Mouse (Mus musculus) kidney, embryonic 16.5 days (tissue): ENCODE measurements at regions not wholly inside any gene's neighbourhood (a gene's known extent, or its start where the extent isn't known, plus 50 kb on each side); places are given as distances from the start of the nearest gene placed in this dataset.

ENCODE experiments used
- ATAC-seq: fragments of 200-750 bp; cut with Nextera tagmentation; 2 replicates; pipeline ENCODE4 v1.8.0; 2017; ENCODE audit warnings: moderate TSS enrichment; ENCODE audit not compliant: low FRiP score, low TSS enrichment
- H3K27ac ChIP-seq: fragments of 300-500 bp; sonication (generic); 2 replicates; pipeline ENCODE4 v1.5.1; 2014; ENCODE audit warnings: low read length
- H3K27me3 ChIP-seq: fragments of 300-500 bp; sonication (generic); 2 replicates; pipeline ENCODE4 v1.6.1; 2014; ENCODE audit warnings: low read length, control low read depth, mixed read lengths; ENCODE audit not compliant: insufficient read depth
- H3K36me3 ChIP-seq: fragments of 300-500 bp; sonication (generic); 2 replicates; pipeline ENCODE4 v1.6.1; 2014; ENCODE audit warnings: low read length, control low read depth, mixed read lengths; ENCODE audit not compliant: insufficient read depth
- H3K4me1 ChIP-seq: fragments of 300-500 bp; sonication (generic); 2 replicates; pipeline ENCODE4 v1.6.1; 2014; ENCODE audit warnings: low read length, control low read depth, mixed read lengths; ENCODE audit not compliant: insufficient read depth
- H3K4me2 ChIP-seq: fragments of 300-500 bp; sonication (generic); replicated peaks from 2 replicates; pipeline ENCODE4 v1.6.1; 2014; ENCODE audit warnings: low read depth, low read length
- H3K4me3 ChIP-seq: fragments of 300-500 bp; sonication (generic); 2 replicates; pipeline ENCODE4 v1.5.1; 2014; ENCODE audit warnings: mild to moderate bottlenecking, low read length
- H3K9ac ChIP-seq: fragments of 300-500 bp; sonication (generic); replicated peaks from 2 replicates; pipeline ENCODE4 v1.6.1; 2014; ENCODE audit warnings: low read length
- H3K9me3 ChIP-seq: fragments of 300-500 bp; sonication (generic); 2 replicates; pipeline ENCODE4 v1.6.1; 2016; ENCODE audit warnings: low read length, control low read depth
- WGBS: fragments of 180-500 bp; shearing (Covaris S2); extraction: QIAGEN DNeasy Blood & Tissue Kit; methylation state at CpG from one replicate; pipeline ENCODE4 v1.1.7; 2014; 5-methylcytosine and 5-hydroxymethylcytosine counted together

GRCm38 (mm10) chr3:148412191-148412590, 578.2 kb downstream of the Adgrl2 start:
- Histone ChIP-seq H3K27ac (no peak overlapping the region), H3K27me3 (no peaks in the 10 kb centered on the region), H3K4me3 (no peak overlapping the region), H3K9me3 (no peaks in the 10 kb centered on the region), H3K36me3 (no peaks in the 10 kb centered on the region), H3K4me2 (no peak overlapping the region), H3K4me1 (no peaks in the 10 kb centered on the region), H3K9ac (no peak overlapping the region)
- WGBS = 71% methylated on average over 1 of the region's 1 CpGs
- ATAC-seq = no peak

DNA sequence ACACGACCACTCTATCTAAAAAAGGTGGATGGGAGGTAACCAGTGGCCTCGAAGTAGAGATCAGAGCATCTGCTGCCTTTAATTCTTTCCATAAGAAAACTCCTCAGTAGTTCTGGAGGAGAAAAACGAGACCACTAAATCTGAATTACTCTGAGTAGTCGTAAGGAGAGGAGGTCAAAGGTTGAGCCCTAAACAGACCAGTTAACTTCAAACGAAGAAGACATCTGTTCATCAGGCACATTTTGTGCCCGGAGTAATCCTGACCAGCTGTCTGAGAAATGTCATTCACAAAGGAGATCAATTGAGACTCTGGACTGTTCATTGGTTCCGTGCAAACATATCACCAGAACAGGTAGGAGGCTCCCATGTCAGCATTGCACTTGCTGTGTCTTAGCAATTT, 592.0 kb downstream of the Adgrl2 start:
- Histone ChIP-seq H3K27ac (no peak overlapping the region), H3K4me1 (no peaks in the 10 kb centered on the region), H3K9ac (no peak overlapping the region), H3K9me3 (no peaks in the 10 kb centered on the region), H3K27me3 (no peaks in the 10 kb centered on the region), H3K36me3 (no peaks in the 10 kb centered on the region), H3K4me2 (no peak overlapping the region), H3K4me3 (no peak overlapping the region)
- ATAC-seq = no peak
- WGBS = 23% methylated on average over 7 of the region's 7 CpGs

DNA sequence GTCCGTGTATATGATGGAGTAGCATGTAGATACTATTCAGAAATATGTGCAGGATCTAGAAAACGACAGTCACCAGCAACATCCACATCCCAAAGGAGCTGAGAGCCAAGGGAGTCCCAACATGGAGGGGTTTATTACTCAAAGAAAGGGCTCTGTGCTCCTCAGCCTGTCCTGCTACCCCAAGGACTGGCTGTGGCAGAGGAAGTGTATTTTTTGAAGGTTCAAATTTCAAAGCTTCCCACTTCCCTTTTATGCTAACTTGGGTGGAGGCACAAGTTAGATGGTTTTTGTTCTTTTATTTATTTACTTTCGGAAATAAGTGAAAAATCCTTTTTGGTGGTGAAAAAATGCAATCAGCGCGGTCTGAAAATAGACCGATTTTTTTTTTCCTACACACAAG, 602.8 kb downstream of the Adgrl2 start:
- H3K9ac ChIP-seq = no peak overlapping the region
- peaks cover 2% of the 10 kb centered on the region; the same call in 1 of the 2 replicates for H3K9me3 ChIP-seq
- no peak overlapping the region for H3K4me2 ChIP-seq
- H3K36me3 ChIP-seq = no peaks in the 10 kb centered on the region
- H3K27me3 ChIP-seq = no peaks in the 10 kb centered on the region
- H3K27ac ChIP-seq = no peak overlapping the region
- 71% methylated on average over 6 of the region's 6 CpGs for WGBS
- H3K4me3 ChIP-seq = no peak overlapping the region
- no peak for ATAC-seq
- no peaks in the 10 kb centered on the region for H3K4me1 ChIP-seq

- Histone ChIP-seq H3K4me1 (no peaks in the 10 kb centered on the region), H3K27me3 (no peaks in the 10 kb centered on the region), H3K4me3 (no peak overlapping the region), H3K9me3 (peaks cover 2% of the 10 kb centered on the region; the same call in 1 of the 2 replicates), H3K4me2 (no peak overlapping the region), H3K36me3 (no peaks in the 10 kb centered on the region), H3K27ac (no peak overlapping the region), H3K9ac (no peak overlapping the region)
- 91% methylated on average over 7 of the region's 7 CpGs for WGBS
- no peak for ATAC-seq
Measured at GRCm38 (mm10) chr3:148385712-148386111, 604.6 kb downstream of the Adgrl2 start.

DNA sequence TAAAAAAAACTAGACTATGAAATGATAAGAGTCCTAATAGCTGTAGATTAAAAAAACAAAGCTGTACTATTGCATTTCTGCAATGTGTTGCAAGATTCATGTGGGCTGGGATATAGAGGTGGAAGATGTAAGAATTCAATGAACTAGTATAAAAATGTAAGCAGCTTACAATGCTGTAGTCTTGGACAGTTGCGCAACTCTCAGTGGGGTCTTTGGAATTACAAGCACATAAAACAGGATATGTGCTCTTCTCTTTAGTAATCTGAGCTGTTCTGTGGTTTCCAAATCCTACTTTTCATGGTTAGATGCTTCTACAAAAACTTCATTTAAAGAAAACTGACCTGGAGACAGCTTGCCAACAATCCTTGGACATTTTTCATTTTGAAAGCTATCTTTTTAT, 609.3 kb downstream of the Adgrl2 start:
- H3K27me3 ChIP-seq = no peaks in the 10 kb centered on the region
- no peak overlapping the region for H3K9ac ChIP-seq
- no peak overlapping the region for H3K4me3 ChIP-seq
- no peaks in the 10 kb centered on the region for H3K4me1 ChIP-seq
- no peaks in the 10 kb centered on the region for H3K36me3 ChIP-seq
- WGBS = 54% methylated on average over 1 of the region's 1 CpGs
- no peak overlapping the region for H3K4me2 ChIP-seq
- no peak overlapping the region for H3K27ac ChIP-seq
- peaks cover 2% of the 10 kb centered on the region; the same call in 1 of the 2 replicates for H3K9me3 ChIP-seq
- ATAC-seq = no peak

- Histone ChIP-seq H3K9ac (no peak overlapping the region), H3K36me3 (no peaks in the 10 kb centered on the region), H3K4me1 (no peaks in the 10 kb centered on the region), H3K27ac (no peak overlapping the region), H3K9me3 (no peaks in the 10 kb centered on the region), H3K27me3 (no peaks in the 10 kb centered on the region), H3K4me2 (no peak overlapping the region), H3K4me3 (no peak overlapping the region)
- 91% methylated on average over 5 of the region's 5 CpGs for WGBS
- no peak for ATAC-seq
Measured at GRCm38 (mm10) chr3:148363331-148363730, 627.0 kb downstream of the Adgrl2 start.

GRCm38 (mm10) chr3:148362453-148362864, 627.9 kb downstream of the Adgrl2 start:
- no peaks in the 10 kb centered on the region for H3K4me1 ChIP-seq
- H3K36me3 ChIP-seq = no peaks in the 10 kb centered on the region
- ATAC-seq = no peak; the same call in 1 of the 2 replicates
- no peak overlapping the region for H3K4me2 ChIP-seq
- no peaks in the 10 kb centered on the region for H3K27me3 ChIP-seq
- no peak overlapping the region for H3K4me3 ChIP-seq
- H3K9me3 ChIP-seq = no peaks in the 10 kb centered on the region
- WGBS = 57% methylated on average over 2 of the region's 2 CpGs
- no peak overlapping the region for H3K9ac ChIP-seq
- H3K27ac ChIP-seq = no peak overlapping the region

DNA sequence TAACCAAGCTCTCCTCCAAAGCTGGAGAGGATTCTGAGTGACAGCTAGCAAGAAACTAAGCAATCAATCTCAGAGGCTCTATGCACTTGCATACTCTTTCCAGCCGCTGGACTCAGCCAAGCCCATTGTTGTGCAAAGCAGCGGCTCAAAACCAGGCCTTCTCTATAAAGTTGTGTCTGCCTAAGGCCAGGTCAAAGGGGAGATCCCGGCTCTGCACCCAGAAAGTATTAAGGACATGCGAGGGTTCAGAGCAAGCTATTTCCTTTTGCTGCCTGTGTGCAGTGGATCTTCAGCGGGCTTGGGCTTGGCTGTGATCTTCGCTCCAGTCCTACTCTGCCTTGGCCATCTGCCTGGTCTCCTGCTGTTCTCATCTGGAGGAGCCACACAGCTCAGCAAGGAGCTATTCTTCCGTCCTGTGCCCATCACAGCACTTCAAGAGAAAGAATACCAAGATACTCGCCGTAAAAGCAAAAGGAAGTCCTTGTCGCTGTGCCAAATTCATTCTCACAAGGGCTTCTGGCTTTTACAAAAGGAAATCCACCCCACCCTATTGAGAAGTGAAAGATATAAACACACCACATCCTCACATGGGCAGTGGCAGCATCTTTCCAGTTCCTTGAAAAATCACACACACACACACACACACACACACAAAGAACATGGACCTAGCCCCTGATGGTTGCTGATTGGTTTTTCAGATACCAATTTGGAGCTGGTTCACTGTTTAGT, 646.6 kb downstream of the Adgrl2 start:
- no peak overlapping the region for H3K9ac ChIP-seq
- H3K4me3 ChIP-seq = no peak overlapping the region
- H3K27me3 ChIP-seq = no peaks in the 10 kb centered on the region
- no peak overlapping the region for H3K4me2 ChIP-seq
- WGBS = 38% methylated on average over 10 of the region's 10 CpGs
- no peaks in the 10 kb centered on the region for H3K36me3 ChIP-seq
- no peaks in the 10 kb centered on the region for H3K9me3 ChIP-seq
- peak overlapping the region; percentile 27; the same call in 1 of the 2 replicates for H3K27ac ChIP-seq
- peaks cover 7% of the 10 kb centered on the region; the same call in 1 of the 2 replicates for H3K4me1 ChIP-seq
- ATAC-seq = peak; percentile 69; the same call in 1 of the 2 replicates

- peak; percentile 35; the same call in 1 of the 2 replicates for ATAC-seq
- no peaks in the 10 kb centered on the region for H3K9me3 ChIP-seq
- no peak overlapping the region for H3K4me2 ChIP-seq
- peaks cover 7% of the 10 kb centered on the region; the same call in 1 of the 2 replicates for H3K4me1 ChIP-seq
- H3K27ac ChIP-seq = peak overlapping the region; percentile 27; the same call in 1 of the 2 replicates
- no peak overlapping the region for H3K4me3 ChIP-seq
- H3K36me3 ChIP-seq = no peaks in the 10 kb centered on the region
- H3K27me3 ChIP-seq = no peaks in the 10 kb centered on the region
- 7% methylated on average over 3 of the region's 3 CpGs for WGBS
- no peak overlapping the region for H3K9ac ChIP-seq
Measured at GRCm38 (mm10) chr3:148343256-148343632, 647.1 kb downstream of the Adgrl2 start.

DNA sequence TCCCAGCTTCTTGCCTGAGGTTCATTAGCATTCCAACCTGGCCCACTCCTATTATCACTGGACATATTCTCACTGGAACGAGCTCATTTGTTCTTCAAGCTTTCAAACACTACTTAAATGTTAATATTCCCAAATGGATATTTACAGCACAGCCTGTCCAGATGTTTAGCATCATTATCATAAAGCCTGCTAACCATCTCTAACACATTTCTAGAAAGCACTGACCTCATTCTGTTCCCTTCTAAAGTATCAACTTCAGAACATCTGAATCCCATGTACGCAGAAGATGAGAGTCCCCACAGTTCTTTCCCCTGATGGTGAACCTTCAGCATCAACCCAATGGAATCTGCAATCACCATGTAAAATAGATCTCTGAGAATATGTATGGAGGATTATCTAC, 651.1 kb downstream of the Adgrl2 start:
- no peak for ATAC-seq
- Histone ChIP-seq H3K4me3 (no peak overlapping the region), H3K36me3 (no peaks in the 10 kb centered on the region), H3K4me1 (peaks cover 19% of the 10 kb centered on the region; the same call in 1 of the 2 replicates), H3K27me3 (no peaks in the 10 kb centered on the region), H3K27ac (no peak overlapping the region), H3K4me2 (no peak overlapping the region), H3K9me3 (no peaks in the 10 kb centered on the region), H3K9ac (no peak overlapping the region)
- 88% methylated on average over 2 of the region's 2 CpGs for WGBS
